Mouse (Mus musculus) erythroblast, embryonic 14.5 days (primary cell): ENCODE data around the gene Thap12. TPM values are rescaled to one million over a fixed set of nuclear protein-coding genes. Genes with fewer than 3 reads are reported as not detected.

Experiments
- H3K27me3 ChIP-seq: 2 replicates; pipeline ENCODE4 v1.6.1; 2012; ENCODE audit warnings: inconsistent platforms; ENCODE audit not compliant: control insufficient read depth
- H3K36me3 ChIP-seq: 2 replicates; pipeline ENCODE4 v1.6.1; 2012; ENCODE audit warnings: mild to moderate bottlenecking, inconsistent platforms; ENCODE audit not compliant: control insufficient read depth
- H3K4me1 ChIP-seq: 2 replicates; pipeline ENCODE4 v1.6.1; 2012; ENCODE audit warnings: inconsistent platforms; ENCODE audit not compliant: control insufficient read depth
- H3K4me3 ChIP-seq: replicated peaks from 2 replicates; pipeline ENCODE3; 2012; ENCODE audit warnings: moderate library complexity, mild to moderate bottlenecking, inconsistent platforms
- H3K9me3 ChIP-seq: 2 replicates; pipeline ENCODE4 v1.6.1; 2012; ENCODE audit warnings: low read length, inconsistent platforms, mixed read lengths; ENCODE audit not compliant: control insufficient read depth
- TAL1 ChIP-seq: IDR thresholded peaks from 3 replicates; pipeline ENCODE4 v1.6.1; 2012; ENCODE audit warnings: low read length, inconsistent platforms, mixed read lengths
- polyA plus RNA-seq: library from polyadenylated mRNA; stranded (reverse); fragments of >175 nt; gene quantifications from 2 replicates; pipeline ENCODE4 v1.2.3, GENCODE M21; 2012

Gene Thap12
- polyA plus RNA-seq, 1 experiment: 0.42 TPM

DNA sequence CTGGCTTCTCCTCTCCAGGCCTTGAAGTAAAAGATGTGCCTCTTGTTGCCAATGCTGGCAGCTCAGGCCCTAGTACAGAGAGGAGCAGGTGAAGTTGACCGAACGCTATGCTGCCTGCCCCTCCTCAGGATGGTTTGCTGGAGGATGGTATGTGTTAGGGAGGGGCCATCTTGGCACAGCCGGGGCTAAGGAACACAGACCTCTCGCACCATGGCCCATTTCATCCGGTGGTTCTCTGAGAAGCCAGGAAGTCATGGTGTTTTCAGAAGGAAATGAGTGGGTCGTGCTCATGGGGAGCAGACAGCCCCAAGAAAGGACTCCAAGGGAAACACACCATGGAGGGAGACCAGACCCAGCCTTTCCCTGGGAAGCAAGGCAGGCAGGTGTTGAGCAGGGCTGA is 64.4 kb downstream of the Thap12 start:
- Histone ChIP-seq H3K4me1 (no peaks in the 10 kb centered on the region), H3K36me3 (no peaks in the 10 kb centered on the region), H3K9me3 (no peaks in the 10 kb centered on the region), H3K4me3 (no peak overlapping the region), H3K27me3 (no peaks in the 10 kb centered on the region)
- TF ChIP-seq TAL1: no peak

Other genes with a start within 250 kb of the Thap12 start
- gene Lrrc32, start 213.8 kb upstream of the Thap12 start, polyA plus RNA-seq: 0.03 and 0.19 TPM in 2 replicates
- 0.29 and 0.51 TPM in 2 replicates for gene Emsy, start 46.3 kb upstream of the Thap12 start, polyA plus RNA-seq
- gene Wnt11, start 132.0 kb downstream of the Thap12 start, polyA plus RNA-seq: not detected in 2 replicates